Mouse (Mus musculus) hindbrain, embryonic 11.5 days (tissue): Measurements from ENCODE around the gene Gnai2. TPM values are rescaled to one million over a fixed set of nuclear protein-coding genes. Genes with fewer than 3 reads are reported as not detected.

ENCODE experiments used
- ATAC-seq: fragments of 200-750 bp; cut with Nextera tagmentation; 2 replicates; pipeline ENCODE4 v1.8.0; 2017; ENCODE audit warnings: mild to moderate bottlenecking, moderate TSS enrichment, moderate library complexity; ENCODE audit not compliant: low FRiP score
- DNase-seq: peaks from one replicate; pipeline ENCODE4 v3.0.0-alpha.2; 2015; ENCODE audit warnings: low spot score
- H3K27ac ChIP-seq: fragments of 300-500 bp; sonication (generic); 2 replicates; pipeline ENCODE4 v1.5.1; 2014; ENCODE audit warnings: mild to moderate bottlenecking, low read depth, low read length
- H3K27me3 ChIP-seq: fragments of 300-500 bp; sonication (generic); 2 replicates; pipeline ENCODE4 v1.6.1; 2014; ENCODE audit warnings: mild to moderate bottlenecking, low read length, moderate library complexity, mixed read lengths; ENCODE audit not compliant: control insufficient read depth, insufficient read depth
- H3K36me3 ChIP-seq: fragments of 300-500 bp; sonication (generic); 2 replicates; pipeline ENCODE4 v1.6.1; 2014; ENCODE audit warnings: mild to moderate bottlenecking, low read length, moderate library complexity, mixed read lengths; ENCODE audit not compliant: control insufficient read depth, insufficient read depth
- H3K4me1 ChIP-seq: fragments of 300-500 bp; sonication (generic); replicated peaks from 2 replicates; pipeline ENCODE4 v1.6.1; 2014; ENCODE audit warnings: low read length, mixed read lengths; ENCODE audit not compliant: control insufficient read depth, insufficient read depth
- H3K4me2 ChIP-seq: fragments of 300-500 bp; sonication (generic); replicated peaks from 2 replicates; pipeline ENCODE4 v1.6.1; 2014; ENCODE audit warnings: mild to moderate bottlenecking, low read depth, low read length
- H3K4me3 ChIP-seq: fragments of 300-500 bp; sonication (generic); 2 replicates; pipeline ENCODE4 v1.5.1; 2014; ENCODE audit warnings: low read depth, low read length
- H3K9ac ChIP-seq: fragments of 300-500 bp; sonication (generic); 2 replicates; pipeline ENCODE4 v1.6.1; 2014; ENCODE audit warnings: low read depth, low read length
- H3K9me3 ChIP-seq: fragments of 300-500 bp; sonication (generic); 2 replicates; pipeline ENCODE4 v1.6.1; 2016; ENCODE audit warnings: low read length; ENCODE audit not compliant: control insufficient read depth
- WGBS: fragments of 180-500 bp; shearing (Covaris S2); extraction: QIAGEN DNeasy Blood & Tissue Kit; methylation state at CpG from one replicate; pipeline ENCODE4 v1.1.7; 2014; 5-methylcytosine and 5-hydroxymethylcytosine counted together
- polyA plus RNA-seq: library from polyadenylated mRNA; unstranded; fragments of >200 nt; fragmentation: Nextera tagmentation; extraction: Ambion mirVana; gene quantifications from 2 replicates; pipeline ENCODE4 v1.2.1, GENCODE M21; 2014

Gnai2 gene
- polyA plus RNA-seq, 1 experiment from 2014 or later = 529 TPM

GRCm38 (mm10) chr9:107594281-107595062, 40.7 kb downstream of the Gnai2 start:
- Histone ChIP-seq H3K27ac (no peak overlapping the region), H3K9ac (no peak overlapping the region), H3K9me3 (no peaks in the 10 kb centered on the region), H3K4me1 (no peaks in the 10 kb centered on the region), H3K4me3 (no peak overlapping the region), H3K36me3 (0 out of 2 replicates have a peak, but pooled peaks cover 2% of the 10 kb centered on the region), H3K27me3 (no peaks in the 10 kb centered on the region), H3K4me2 (no peak overlapping the region)
- ATAC-seq = no peak
- DNase-seq = no peak
- WGBS = 75% methylated on average over 8 of the region's 8 CpGs

DNA sequence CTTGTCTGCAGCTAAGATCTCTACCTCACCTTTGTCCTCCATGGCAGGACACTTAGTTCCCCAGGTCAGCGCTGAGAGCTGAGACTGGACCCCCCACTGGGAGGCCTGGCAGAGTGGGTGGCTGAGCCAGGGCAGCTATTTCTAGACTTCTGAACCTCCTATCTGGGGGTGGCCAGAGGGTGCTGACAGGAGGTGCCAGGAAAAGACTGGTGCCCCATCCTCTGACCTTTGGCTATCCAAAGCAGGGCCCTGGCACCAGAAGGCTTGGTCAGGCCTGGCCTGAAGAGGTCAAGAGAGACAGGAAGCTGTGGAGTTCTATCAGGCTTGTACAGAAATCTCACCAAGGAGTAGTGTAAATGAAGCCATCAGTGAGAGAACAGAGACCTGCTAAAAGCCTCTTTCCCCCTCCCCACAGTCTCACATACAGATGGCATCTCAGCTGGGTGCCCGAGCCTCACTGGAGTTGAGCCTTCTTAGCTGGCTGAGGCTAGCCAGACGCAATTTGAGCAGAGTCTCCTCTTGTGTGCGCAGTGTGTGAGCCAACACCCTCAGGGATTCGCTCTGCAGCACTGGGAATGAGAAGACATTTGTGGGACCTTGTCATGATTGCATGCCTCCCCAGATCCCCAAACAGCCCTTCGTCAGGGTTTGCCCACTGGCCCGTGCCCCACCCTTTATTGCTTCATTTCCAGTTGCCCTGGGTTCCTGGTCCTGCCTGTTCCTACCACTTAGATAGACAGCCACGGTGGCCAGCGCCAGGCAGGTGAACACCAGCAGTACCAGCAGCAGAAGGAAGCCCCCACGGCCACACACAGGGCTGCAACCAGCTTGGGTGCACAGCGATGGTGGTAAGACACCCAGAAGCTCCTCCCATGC, 41.8 kb downstream of the Gnai2 start:
- Histone ChIP-seq H3K27ac (no peak overlapping the region), H3K9me3 (no peaks in the 10 kb centered on the region), H3K9ac (no peak overlapping the region), H3K4me2 (no peak overlapping the region), H3K27me3 (no peaks in the 10 kb centered on the region), H3K4me1 (peaks cover 1% of the 10 kb centered on the region; the same call in 1 of the 2 replicates), H3K36me3 (0 out of 2 replicates have a peak, but pooled peaks cover 2% of the 10 kb centered on the region), H3K4me3 (no peak overlapping the region)
- DNase-seq = no peak
- no peak for ATAC-seq
- 83% methylated on average over 11 of the region's 11 CpGs for WGBS

DNA sequence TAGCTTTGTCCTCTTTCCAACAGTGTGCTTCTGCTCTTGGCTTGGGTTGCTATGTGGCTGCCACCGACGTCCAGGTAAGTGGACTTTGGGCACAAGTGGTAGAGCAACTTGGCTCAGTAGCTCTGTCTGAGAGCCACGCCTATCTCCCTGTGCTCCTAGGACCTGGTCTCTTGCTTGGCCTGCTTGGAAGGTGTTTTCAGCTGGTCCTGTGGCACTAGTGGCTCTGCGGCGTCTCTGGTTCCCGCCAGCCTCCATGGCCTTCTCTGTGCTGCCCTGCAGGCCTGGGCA, 44.5 kb downstream of the Gnai2 start:
- no peak overlapping the region for H3K4me3 ChIP-seq
- no peak overlapping the region for H3K9ac ChIP-seq
- ATAC-seq (no peak), DNase-seq (no peak)
- WGBS = 95% methylated on average over 6 of the region's 6 CpGs
- H3K4me2 ChIP-seq = no peak overlapping the region
- 0 out of 2 replicates have a peak, but pooled peaks cover 2% of the 10 kb centered on the region for H3K36me3 ChIP-seq
- no peak overlapping the region for H3K27ac ChIP-seq
- no peaks in the 10 kb centered on the region for H3K27me3 ChIP-seq
- H3K4me1 ChIP-seq = peaks cover 5% of the 10 kb centered on the region; the same call in 1 of the 2 replicates
- H3K9me3 ChIP-seq = no peaks in the 10 kb centered on the region

DNA sequence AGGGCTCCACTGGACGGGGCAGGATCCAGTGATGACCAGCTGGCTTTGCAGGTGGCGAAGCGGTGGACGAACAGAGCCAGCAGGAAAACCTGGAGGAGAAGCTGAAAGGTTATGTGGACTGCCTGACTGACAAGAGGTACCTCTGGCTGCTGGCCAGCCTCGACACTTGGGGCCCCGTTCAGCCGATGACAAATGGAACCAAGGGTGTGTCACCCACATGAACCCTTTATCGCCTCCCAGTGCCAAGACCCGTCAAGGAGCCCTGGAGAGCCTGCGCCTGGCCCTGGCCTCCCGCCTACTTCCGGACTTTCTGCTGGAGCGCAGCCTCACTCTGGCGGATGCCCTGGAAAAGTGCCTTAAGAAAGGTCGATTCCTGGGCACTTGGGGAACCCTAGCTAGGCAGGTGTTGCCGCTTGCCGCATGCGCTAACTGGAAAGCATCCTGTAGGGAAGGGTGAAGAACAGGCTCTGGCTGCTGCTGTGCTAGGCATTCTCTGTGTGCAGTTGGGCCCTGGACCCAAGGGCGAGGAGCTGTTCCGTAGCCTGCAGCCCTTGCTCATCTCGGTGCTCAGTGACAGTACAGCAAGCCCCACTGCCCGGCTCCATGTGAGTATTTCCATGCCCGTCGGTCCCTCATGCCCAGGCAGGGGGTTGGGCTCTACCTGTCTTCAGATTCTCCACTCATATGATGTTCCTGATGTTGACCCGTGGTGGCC, 45.0 kb downstream of the Gnai2 start:
- DNase-seq (no peak), ATAC-seq (no peak)
- Histone ChIP-seq H3K27me3 (no peaks in the 10 kb centered on the region), H3K4me1 (peaks cover 5% of the 10 kb centered on the region; the same call in 1 of the 2 replicates), H3K9me3 (no peaks in the 10 kb centered on the region), H3K4me2 (no peak overlapping the region), H3K9ac (no peak overlapping the region), H3K27ac (no peak overlapping the region), H3K4me3 (no peak overlapping the region), H3K36me3 (0 out of 2 replicates have a peak, but pooled peaks cover 2% of the 10 kb centered on the region)
- WGBS = 93% methylated on average over 25 of the region's 25 CpGs

DNA sequence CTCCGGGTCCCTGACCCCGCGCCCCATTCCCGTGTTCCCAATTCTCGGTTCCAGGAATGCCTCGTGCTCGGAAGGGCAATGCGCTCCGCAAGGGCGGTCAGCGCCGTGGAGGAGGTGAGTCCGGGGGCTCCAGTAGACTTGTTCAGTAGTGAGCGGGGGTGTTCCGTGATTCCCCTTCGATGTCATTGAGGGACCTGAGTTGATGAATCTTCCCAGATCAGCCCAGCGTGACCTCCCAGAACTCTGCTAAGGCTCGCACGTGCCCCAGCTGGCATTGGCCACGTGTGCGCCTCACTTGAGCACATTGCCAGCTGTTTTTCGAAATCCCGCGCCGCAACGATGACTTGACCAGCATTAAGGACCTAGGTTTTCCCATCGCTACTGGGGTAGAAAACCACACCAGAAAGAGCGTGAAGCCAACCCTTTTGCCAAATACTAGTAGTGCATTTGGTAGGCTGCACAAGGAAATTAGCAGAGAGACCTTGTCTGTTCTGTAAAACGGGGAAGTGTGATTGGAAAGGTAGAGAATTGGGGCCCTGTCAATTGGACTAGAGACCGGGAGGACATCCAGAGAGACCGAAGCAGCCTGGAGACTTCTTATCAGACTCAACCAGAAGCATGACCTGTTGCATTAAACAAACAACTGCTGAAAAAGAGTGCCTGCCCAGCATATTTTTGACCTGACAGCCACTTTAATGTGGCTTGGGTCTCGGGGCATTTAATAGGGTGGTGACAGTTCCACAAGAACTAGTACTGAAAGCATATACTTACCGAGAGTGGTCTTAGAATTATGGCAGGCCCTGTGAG, 47.1 kb downstream of the Gnai2 start:
- ATAC-seq (no peak), DNase-seq (no peak)
- Histone ChIP-seq H3K4me3 (peak overlapping the region; percentile 59), H3K9me3 (no peaks in the 10 kb centered on the region), H3K27me3 (no peaks in the 10 kb centered on the region), H3K27ac (0 out of 2 replicates have a peak overlapping the region, but pooled peaks have one; percentile 4), H3K9ac (peak overlapping the region; percentile 61; the same call in 1 of the 2 replicates), H3K4me1 (peaks cover 5% of the 10 kb centered on the region; the same call in 1 of the 2 replicates), H3K4me2 (peak overlapping the region; percentile 91), H3K36me3 (0 out of 2 replicates have a peak, but pooled peaks cover 2% of the 10 kb centered on the region)
- 6% methylated on average over 33 of the region's 33 CpGs for WGBS

- Histone ChIP-seq H3K27me3 (no peaks in the 10 kb centered on the region), H3K4me2 (peak within 1 kb of the TSS; percentile 91), H3K27ac (0 out of 2 replicates have a peak within 1 kb of the TSS, but pooled peaks have one; percentile 4), H3K36me3 (0 out of 2 replicates have a peak, but pooled peaks cover 2% of the 10 kb centered on the region), H3K9me3 (no peaks in the 10 kb centered on the region), H3K4me3 (peak within 1 kb of the TSS; percentile 59), H3K4me1 (peaks cover 5% of the 10 kb centered on the region; the same call in 1 of the 2 replicates), H3K9ac (peak within 1 kb of the TSS; percentile 61; the same call in 1 of the 2 replicates)
- ATAC-seq = peak; percentile 97
- DNase-seq = peak; percentile 96
- WGBS = 14% methylated on average over 46 of the region's 46 CpGs
These were observed 48.0 kb downstream of the Gnai2 start, which contains the start of gene Ifrd2 for GRCm38 (mm10) chr9:107586974-107587832. Gene Ifrd2, plus strand, starts transcription at chr9:107587642.

GRCm38 (mm10) chr9:107586504-107586903, 48.7 kb downstream of the Gnai2 start:
- 0 out of 2 replicates have a peak, but pooled peaks cover 2% of the 10 kb centered on the region for H3K36me3 ChIP-seq
- DNase-seq (no peak), ATAC-seq (no peak)
- no peaks in the 10 kb centered on the region for H3K9me3 ChIP-seq
- no peak overlapping the region for H3K9ac ChIP-seq
- peaks cover 6% of the 10 kb centered on the region; the same call in 1 of the 2 replicates for H3K4me1 ChIP-seq
- 89% methylated on average over 5 of the region's 5 CpGs for whole genome bisulfite sequencing
- H3K4me3 ChIP-seq = no peak overlapping the region
- no peaks in the 10 kb centered on the region for H3K27me3 ChIP-seq
- no peak overlapping the region for H3K27ac ChIP-seq
- H3K4me2 ChIP-seq = no peak overlapping the region
